Mouse (Mus musculus) lung, embryonic 14.5 days (tissue): ENCODE data around the gene Myh7. TPM values are rescaled to one million over a fixed set of nuclear protein-coding genes. Genes with fewer than 3 reads are reported as not detected.

Experiments
- ATAC-seq: fragments of 200-750 bp; cut with Nextera tagmentation; 2 replicates; pipeline ENCODE4 v1.8.0; 2017; ENCODE audit warnings: mild to moderate bottlenecking, moderate TSS enrichment, moderate library complexity; ENCODE audit not compliant: insufficient read depth
- DNase-seq: peaks from one replicate; pipeline ENCODE4 v3.0.0-alpha.2; 2015
- H3K27ac ChIP-seq: fragments of 300-500 bp; sonication (generic); 2 replicates; pipeline ENCODE4 v1.5.1; 2014; ENCODE audit warnings: low read depth, mild to moderate bottlenecking, moderate library complexity
- H3K27me3 ChIP-seq: fragments of 300-500 bp; sonication (generic); 2 replicates; pipeline ENCODE4 v1.6.1; 2014; ENCODE audit warnings: low read length, control low read depth; ENCODE audit not compliant: insufficient read depth
- H3K36me3 ChIP-seq: fragments of 300-500 bp; sonication (generic); 2 replicates; pipeline ENCODE4 v1.6.1; 2014; ENCODE audit warnings: control low read depth; ENCODE audit not compliant: insufficient read depth
- H3K4me1 ChIP-seq: fragments of 300-500 bp; sonication (generic); 2 replicates; pipeline ENCODE4 v1.6.1; 2014; ENCODE audit warnings: antibody characterized with exemption, control low read depth; ENCODE audit not compliant: insufficient read depth
- H3K4me2 ChIP-seq: fragments of 300-500 bp; sonication (generic); 2 replicates; pipeline ENCODE4 v1.6.1; 2014; ENCODE audit warnings: mild to moderate bottlenecking
- H3K4me3 ChIP-seq: fragments of 300-500 bp; sonication (generic); 2 replicates; pipeline ENCODE4 v1.5.1; 2014; ENCODE audit warnings: low read depth, low read length
- H3K9ac ChIP-seq: fragments of 300-500 bp; sonication (generic); 2 replicates; pipeline ENCODE4 v1.6.1; 2014
- H3K9me3 ChIP-seq: fragments of 300-500 bp; sonication (generic); 2 replicates; pipeline ENCODE4 v1.6.1; 2016; ENCODE audit warnings: low read depth, low read length, control low read depth
- CTCF ChIP-seq: IDR thresholded peaks from 2 replicates; pipeline ENCODE4 v1.5.1; 2016; ENCODE audit warnings: antibody characterized with exemption, low read depth
- WGBS: fragments of 180-500 bp; shearing (Covaris S2); extraction: QIAGEN DNeasy Blood & Tissue Kit; methylation state at CpG from one replicate; pipeline ENCODE4 v1.1.7; 2014; 5-methylcytosine and 5-hydroxymethylcytosine counted together
- polyA plus RNA-seq: library from polyadenylated mRNA; unstranded; fragments of >200 nt; fragmentation: Nextera tagmentation; extraction: Ambion mirVana; gene quantifications from 2 replicates; pipeline ENCODE4 v1.2.1, GENCODE M21; 2014

The Myh7 gene
- polyA plus RNA-seq, 1 experiment from 2014 or later, result 3.6 TPM

- Histone ChIP-seq H3K36me3 (no peaks in the 10 kb centered on the region), H3K27me3 (no peaks in the 10 kb centered on the region), H3K4me2 (no peak overlapping the region), H3K27ac (peak overlapping the region; percentile 75; the same call in 1 of the 2 replicates), H3K4me3 (no peak overlapping the region), H3K9me3 (no peaks in the 10 kb centered on the region), H3K4me1 (peaks cover 14% of the 10 kb centered on the region; the same call in 1 of the 2 replicates), H3K9ac (no peak overlapping the region; the same call in 1 of the 2 replicates)
- ATAC-seq, result no peak
- DNase-seq, result no peak
- 53% methylated on average over 4 of the region's 4 CpGs for WGBS
- TF ChIP-seq CTCF, result no peak
Observed at GRCm38 (mm10) chr14:54997297-54997696, 2.9 kb upstream of the Myh7 start.

DNA sequence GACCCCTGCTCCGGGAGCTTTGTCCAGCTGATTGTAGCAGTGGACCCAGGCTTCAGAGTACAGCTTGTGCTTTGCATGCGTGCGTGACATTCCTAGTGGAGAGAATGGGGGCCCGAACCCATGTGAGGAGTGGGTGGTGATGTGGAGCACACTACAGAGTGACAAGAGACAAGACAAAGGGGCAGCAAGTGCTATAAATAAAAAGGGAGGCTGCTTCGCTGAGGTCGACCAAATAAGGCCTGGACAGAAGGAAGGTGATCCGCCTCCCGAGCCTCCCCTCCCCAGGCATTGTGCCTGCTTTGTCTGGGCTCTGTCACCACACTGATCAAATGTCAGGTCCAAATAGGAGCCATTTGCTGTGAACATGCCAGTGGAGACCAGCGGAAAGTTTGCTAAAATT, 2.4 kb upstream of the Myh7 start:
- TF ChIP-seq CTCF, result no peak
- Histone ChIP-seq H3K27ac (peak overlapping the region; percentile 75; the same call in 1 of the 2 replicates), H3K9ac (no peak overlapping the region; the same call in 1 of the 2 replicates), H3K4me1 (peaks cover 10% of the 10 kb centered on the region; the same call in 1 of the 2 replicates), H3K27me3 (no peaks in the 10 kb centered on the region), H3K9me3 (no peaks in the 10 kb centered on the region), H3K4me2 (no peak overlapping the region), H3K4me3 (no peak overlapping the region), H3K36me3 (no peaks in the 10 kb centered on the region)
- 64% methylated on average over 9 of the region's 9 CpGs for WGBS
- DNase-seq (no peak), ATAC-seq (no peak)

DNA sequence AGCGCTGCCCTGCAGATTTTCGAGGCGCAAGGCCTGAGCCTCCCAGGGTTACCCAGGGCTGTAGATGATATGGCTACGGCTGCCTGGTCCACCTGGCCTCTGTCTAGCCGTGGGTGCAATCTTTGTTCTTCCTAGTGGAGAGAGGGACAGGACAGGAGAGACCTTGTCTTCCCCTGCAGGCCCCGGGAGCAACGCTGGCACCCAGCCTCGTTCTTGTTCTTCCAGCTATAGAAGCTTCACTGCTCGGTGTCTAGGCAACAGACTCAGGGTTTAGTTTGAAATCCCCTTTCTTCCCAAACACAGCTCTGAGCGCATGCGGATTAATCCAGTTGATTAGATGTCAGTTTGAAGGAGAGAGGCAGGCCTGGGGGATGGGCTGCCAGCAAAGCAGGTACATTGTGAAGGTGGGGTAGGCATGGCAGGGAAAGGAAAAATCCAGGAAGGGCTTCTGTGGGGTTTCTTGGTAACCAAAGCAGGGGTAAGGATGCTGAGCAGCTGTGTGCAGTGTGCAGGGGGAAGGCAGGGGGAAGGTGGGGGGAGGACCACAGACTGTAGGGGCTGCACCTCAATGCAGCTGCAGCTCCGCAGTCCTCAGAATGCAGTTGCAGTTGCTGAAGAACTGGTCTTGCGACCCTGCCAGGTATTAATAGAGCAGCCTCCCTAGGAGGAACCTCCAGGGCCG, 1.2 kb upstream of the Myh7 start:
- Histone ChIP-seq H3K4me1 (peaks cover 10% of the 10 kb centered on the region; the same call in 1 of the 2 replicates), H3K27ac (peak overlapping the region; percentile 20; the same call in 1 of the 2 replicates), H3K9me3 (no peaks in the 10 kb centered on the region), H3K36me3 (no peaks in the 10 kb centered on the region), H3K27me3 (no peaks in the 10 kb centered on the region), H3K4me3 (no peak overlapping the region), H3K4me2 (no peak overlapping the region), H3K9ac (no peak overlapping the region)
- DNase-seq, result no peak
- ATAC-seq, result no peak
- WGBS, result 45% methylated on average over 14 of the region's 14 CpGs
- no peak for TF ChIP-seq CTCF

GRCm38 (mm10) chr14:54994869-54995186, 402 bp upstream of the Myh7 start:
- DNase-seq (no peak), ATAC-seq (no peak)
- no peak overlapping the region for H3K4me2 ChIP-seq
- peaks cover 10% of the 10 kb centered on the region; the same call in 1 of the 2 replicates for H3K4me1 ChIP-seq
- no peak overlapping the region for H3K4me3 ChIP-seq
- H3K27me3 ChIP-seq, result no peaks in the 10 kb centered on the region
- no peaks in the 10 kb centered on the region for H3K36me3 ChIP-seq
- no peaks in the 10 kb centered on the region for H3K9me3 ChIP-seq
- peak overlapping the region; percentile 20; the same call in 1 of the 2 replicates for H3K27ac ChIP-seq
- H3K9ac ChIP-seq, result peak overlapping the region; percentile 9; the same call in 1 of the 2 replicates
- TF ChIP-seq CTCF, result no peak

GRCm38 (mm10) chr14:54993636-54994035, 790 bp downstream of the Myh7 start:
- Histone ChIP-seq H3K4me1 (peaks cover 10% of the 10 kb centered on the region; the same call in 1 of the 2 replicates), H3K36me3 (no peaks in the 10 kb centered on the region), H3K4me3 (no peak overlapping the region), H3K27ac (peak overlapping the region; percentile 52; the same call in 1 of the 2 replicates), H3K9ac (no peak overlapping the region), H3K27me3 (no peaks in the 10 kb centered on the region), H3K4me2 (peak overlapping the region; percentile 18; the same call in 1 of the 2 replicates), H3K9me3 (no peaks in the 10 kb centered on the region)
- ATAC-seq (peak; percentile 64), DNase-seq (peak; percentile 26)
- no peak for TF ChIP-seq CTCF
- WGBS, result 36% methylated on average over 10 of the region's 10 CpGs

DNA sequence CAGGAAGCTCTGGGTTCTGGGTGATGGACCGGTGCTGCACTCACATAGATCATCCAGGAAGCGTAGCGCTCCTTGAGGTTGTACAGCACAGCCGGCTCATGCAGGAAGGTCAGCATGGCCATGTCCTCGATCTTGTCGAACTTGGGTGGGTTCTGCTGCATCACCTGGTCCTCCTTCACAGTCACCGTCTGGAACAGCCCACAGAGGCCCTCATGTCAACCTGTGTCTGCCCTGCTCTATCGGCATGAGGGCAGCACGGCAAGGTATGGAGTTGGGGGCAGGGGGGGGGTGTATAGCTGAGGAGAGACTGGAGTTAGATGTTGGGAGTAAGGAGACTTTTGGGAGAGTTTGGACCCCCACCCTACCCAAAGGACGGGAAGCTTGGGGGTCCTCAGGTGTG, 2.2 kb downstream of the Myh7 start:
- no peak overlapping the region for H3K4me2 ChIP-seq
- no peaks in the 10 kb centered on the region for H3K9me3 ChIP-seq
- ATAC-seq, result no peak
- DNase-seq, result no peak
- H3K27me3 ChIP-seq, result no peaks in the 10 kb centered on the region
- WGBS, result 83% methylated on average over 10 of the region's 10 CpGs
- H3K36me3 ChIP-seq, result no peaks in the 10 kb centered on the region
- no peak overlapping the region for H3K27ac ChIP-seq
- H3K4me3 ChIP-seq, result no peak overlapping the region
- no peak for TF ChIP-seq CTCF
- H3K4me1 ChIP-seq, result peaks cover 10% of the 10 kb centered on the region; the same call in 1 of the 2 replicates
- no peak overlapping the region for H3K9ac ChIP-seq

DNA sequence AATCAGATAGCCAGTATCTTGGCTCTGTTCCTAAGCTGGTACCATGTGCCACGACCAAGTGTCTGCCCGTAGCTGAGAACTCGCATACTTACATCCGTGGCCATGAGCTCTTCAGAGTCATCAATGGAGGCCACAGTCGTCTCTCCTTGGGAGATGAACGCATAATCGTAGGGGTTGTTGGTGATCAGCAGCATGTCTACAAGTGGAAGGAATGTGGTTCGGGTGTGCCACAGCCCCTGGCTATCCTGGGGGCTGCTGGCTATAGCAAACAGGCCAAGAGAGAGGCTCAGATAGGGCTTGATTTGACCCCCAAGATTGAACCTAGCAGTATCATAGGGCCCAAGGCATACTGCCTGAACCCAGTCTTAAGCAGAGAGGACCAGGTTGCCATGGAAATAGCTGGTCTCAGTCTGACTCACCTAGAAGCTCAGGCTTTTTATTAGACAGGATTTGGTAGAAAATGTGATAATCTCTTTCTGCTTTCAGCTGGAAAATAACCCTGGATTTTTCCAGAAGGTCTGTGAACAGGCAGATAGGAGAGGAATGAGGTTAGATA, 4.5 kb downstream of the Myh7 start:
- H3K9me3 ChIP-seq, result no peaks in the 10 kb centered on the region
- H3K27me3 ChIP-seq, result no peaks in the 10 kb centered on the region
- H3K9ac ChIP-seq, result no peak overlapping the region
- H3K27ac ChIP-seq, result no peak overlapping the region
- DNase-seq (no peak), ATAC-seq (no peak)
- H3K4me1 ChIP-seq, result peaks cover 10% of the 10 kb centered on the region; the same call in 1 of the 2 replicates
- H3K4me2 ChIP-seq, result no peak overlapping the region
- no peak for TF ChIP-seq CTCF
- no peak overlapping the region for H3K4me3 ChIP-seq
- WGBS, result 86% methylated on average over 8 of the region's 8 CpGs
- no peaks in the 10 kb centered on the region for H3K36me3 ChIP-seq
